Mouse (Mus musculus): Measurements from ENCODE around the gene Arid5b. TPM values are rescaled to one million over a fixed set of nuclear protein-coding genes. Genes with fewer than 3 reads are reported as not detected.

Arid5b gene
- polyA plus RNA-seq, 1 experiment from 2014 or later = 27.5 TPM

GRCm38 (mm10) chr10:68138123-68138522, 140.4 kb downstream of the Arid5b start:
- Histone ChIP-seq H3K4me3 (ENCODE audit: low read depth, low read length) (no peak overlapping the region), H3K9me3 (replicated peaks; ENCODE audit: control insufficient read depth, low read length) (no peaks in the 10 kb centered on the region), H3K9ac (replicated peaks; ENCODE audit: low read length) (no peak overlapping the region), H3K4me1 (ENCODE audit: control insufficient read depth, insufficient read depth, low read length) (no peaks in the 10 kb centered on the region), H3K36me3 (replicated peaks; ENCODE audit: control insufficient read depth, insufficient read depth, low read depth, low read length) (no peaks in the 10 kb centered on the region), H3K27me3 (ENCODE audit: control insufficient read depth, insufficient read depth, low read length) (no peaks in the 10 kb centered on the region), H3K4me2 (ENCODE audit: low read depth, low read length) (no peak overlapping the region), H3K27ac (replicated peaks; ENCODE audit: low read depth, low read length) (no peak overlapping the region)
- 86% methylated on average over 5 of the region's 5 CpGs for WGBS
- DNase-seq (ENCODE audit: low spot score) = no peak
- no peak for ATAC-seq (replicated peaks; ENCODE audit: insufficient number of reproducible peaks, low FRiP score, low TSS enrichment, low read depth)

- Histone ChIP-seq H3K9ac (replicated peaks; ENCODE audit: low read length) (no peak overlapping the region), H3K27ac (replicated peaks; ENCODE audit: low read depth, low read length) (no peak overlapping the region), H3K4me1 (ENCODE audit: control insufficient read depth, insufficient read depth, low read length) (no peaks in the 10 kb centered on the region), H3K9me3 (replicated peaks; ENCODE audit: control insufficient read depth, low read length) (no peaks in the 10 kb centered on the region), H3K27me3 (ENCODE audit: control insufficient read depth, insufficient read depth, low read length) (no peaks in the 10 kb centered on the region), H3K4me3 (ENCODE audit: low read depth, low read length) (no peak overlapping the region), H3K36me3 (replicated peaks; ENCODE audit: control insufficient read depth, insufficient read depth, low read depth, low read length) (no peaks in the 10 kb centered on the region), H3K4me2 (ENCODE audit: low read depth, low read length) (no peak overlapping the region)
- DNase-seq (ENCODE audit: low spot score) (peak; percentile 32), ATAC-seq (replicated peaks; ENCODE audit: insufficient number of reproducible peaks, low FRiP score, low TSS enrichment, low read depth) (peak; percentile 37; the same call in 1 of the 2 replicates)
- WGBS = 60% methylated on average over 11 of the region's 11 CpGs
These were observed 141.2 kb downstream of the Arid5b start for GRCm38 (mm10) chr10:68137151-68137833.

GRCm38 (mm10) chr10:68136480-68137083, 142.0 kb downstream of the Arid5b start:
- Histone ChIP-seq H3K4me3 (ENCODE audit: low read depth, low read length) (peak overlapping the region; percentile 5), H3K4me2 (ENCODE audit: low read depth, low read length) (peak overlapping the region; percentile 27), H3K36me3 (replicated peaks; ENCODE audit: control insufficient read depth, insufficient read depth, low read depth, low read length) (no peaks in the 10 kb centered on the region), H3K4me1 (ENCODE audit: control insufficient read depth, insufficient read depth, low read length) (no peaks in the 10 kb centered on the region), H3K27me3 (ENCODE audit: control insufficient read depth, insufficient read depth, low read length) (no peaks in the 10 kb centered on the region), H3K9ac (replicated peaks; ENCODE audit: low read length) (peak overlapping the region; percentile 1; the same call in 1 of the 2 replicates), H3K9me3 (replicated peaks; ENCODE audit: control insufficient read depth, low read length) (no peaks in the 10 kb centered on the region), H3K27ac (replicated peaks; ENCODE audit: low read depth, low read length) (no peak overlapping the region)
- under 1% methylated on average over 18 of the region's 18 CpGs for WGBS
- ATAC-seq (replicated peaks; ENCODE audit: insufficient number of reproducible peaks, low FRiP score, low TSS enrichment, low read depth) (peak; percentile 92), DNase-seq (ENCODE audit: low spot score) (peak; percentile 80)

- ATAC-seq (replicated peaks; ENCODE audit: insufficient number of reproducible peaks, low FRiP score, low TSS enrichment, low read depth) = no peak
- Histone ChIP-seq H3K9ac (replicated peaks; ENCODE audit: low read length) (peak overlapping the region; percentile 1; the same call in 1 of the 2 replicates), H3K9me3 (replicated peaks; ENCODE audit: control insufficient read depth, low read length) (no peaks in the 10 kb centered on the region), H3K36me3 (replicated peaks; ENCODE audit: control insufficient read depth, insufficient read depth, low read depth, low read length) (no peaks in the 10 kb centered on the region), H3K4me2 (ENCODE audit: low read depth, low read length) (peak overlapping the region; percentile 27), H3K27me3 (ENCODE audit: control insufficient read depth, insufficient read depth, low read length) (no peaks in the 10 kb centered on the region), H3K27ac (replicated peaks; ENCODE audit: low read depth, low read length) (no peak overlapping the region), H3K4me1 (ENCODE audit: control insufficient read depth, insufficient read depth, low read length) (no peaks in the 10 kb centered on the region), H3K4me3 (ENCODE audit: low read depth, low read length) (peak overlapping the region; percentile 5)
- DNase-seq (ENCODE audit: low spot score) = no peak
- under 1% methylated on average over 9 of the region's 9 CpGs for WGBS
These were observed 142.5 kb downstream of the Arid5b start for GRCm38 (mm10) chr10:68136051-68136450.

GRCm38 (mm10) chr10:68135416-68135815, 143.1 kb downstream of the Arid5b start:
- Histone ChIP-seq H3K36me3 (replicated peaks; ENCODE audit: control insufficient read depth, insufficient read depth, low read depth, low read length) (no peaks in the 10 kb centered on the region), H3K4me2 (ENCODE audit: low read depth, low read length) (no peak overlapping the region), H3K9me3 (replicated peaks; ENCODE audit: control insufficient read depth, low read length) (no peaks in the 10 kb centered on the region), H3K4me1 (ENCODE audit: control insufficient read depth, insufficient read depth, low read length) (no peaks in the 10 kb centered on the region), H3K9ac (replicated peaks; ENCODE audit: low read length) (no peak overlapping the region), H3K4me3 (ENCODE audit: low read depth, low read length) (no peak overlapping the region), H3K27me3 (ENCODE audit: control insufficient read depth, insufficient read depth, low read length) (no peaks in the 10 kb centered on the region), H3K27ac (replicated peaks; ENCODE audit: low read depth, low read length) (no peak overlapping the region)
- DNase-seq (ENCODE audit: low spot score) = no peak
- no peak for ATAC-seq (replicated peaks; ENCODE audit: insufficient number of reproducible peaks, low FRiP score, low TSS enrichment, low read depth)
- WGBS = 20% methylated on average over 4 of the region's 4 CpGs

- Histone ChIP-seq H3K9me3 (replicated peaks; ENCODE audit: control insufficient read depth, low read length) (no peaks in the 10 kb centered on the region), H3K36me3 (replicated peaks; ENCODE audit: control insufficient read depth, insufficient read depth, low read depth, low read length) (no peaks in the 10 kb centered on the region)
These were observed 144.0 kb downstream of the Arid5b start for GRCm38 (mm10) chr10:68134549-68134948.

GRCm38 (mm10) chr10:68134071-68134470, 144.5 kb downstream of the Arid5b start:
- ATAC-seq (replicated peaks; ENCODE audit: insufficient number of reproducible peaks, low FRiP score, low TSS enrichment, low read depth) (no peak), DNase-seq (ENCODE audit: low spot score) (no peak)
- Histone ChIP-seq H3K27ac (replicated peaks; ENCODE audit: low read depth, low read length) (no peak overlapping the region), H3K4me2 (ENCODE audit: low read depth, low read length) (no peak overlapping the region), H3K9ac (replicated peaks; ENCODE audit: low read length) (no peak overlapping the region), H3K27me3 (ENCODE audit: control insufficient read depth, insufficient read depth, low read length) (no peaks in the 10 kb centered on the region), H3K36me3 (replicated peaks; ENCODE audit: control insufficient read depth, insufficient read depth, low read depth, low read length) (no peaks in the 10 kb centered on the region), H3K4me1 (ENCODE audit: control insufficient read depth, insufficient read depth, low read length) (no peaks in the 10 kb centered on the region), H3K4me3 (ENCODE audit: low read depth, low read length) (no peak overlapping the region), H3K9me3 (replicated peaks; ENCODE audit: control insufficient read depth, low read length) (no peaks in the 10 kb centered on the region)
- 68% methylated on average over 5 of the region's 5 CpGs for WGBS

More at GRCm38 (mm10) chr10:68134549-68134948, 144.0 kb downstream of the Arid5b start:
- Histone ChIP-seq H3K4me1 (ENCODE audit: control insufficient read depth, insufficient read depth, low read length) (no peaks in the 10 kb centered on the region), H3K4me3 (ENCODE audit: low read depth, low read length) (no peak overlapping the region), H3K27ac (replicated peaks; ENCODE audit: low read depth, low read length) (no peak overlapping the region), H3K27me3 (ENCODE audit: control insufficient read depth, insufficient read depth, low read length) (no peaks in the 10 kb centered on the region), H3K4me2 (ENCODE audit: low read depth, low read length) (no peak overlapping the region), H3K9ac (replicated peaks; ENCODE audit: low read length) (no peak overlapping the region)
- DNase-seq (ENCODE audit: low spot score) (no peak), ATAC-seq (replicated peaks; ENCODE audit: insufficient number of reproducible peaks, low FRiP score, low TSS enrichment, low read depth) (no peak)
- WGBS = 78% methylated on average over 4 of the region's 4 CpGs

GRCm38 (mm10) chr10:68132636-68133035, 145.9 kb downstream of the Arid5b start:
- no peaks in the 10 kb centered on the region for H3K9me3 ChIP-seq (replicated peaks; ENCODE audit: control insufficient read depth, low read length)
- WGBS = 94% methylated on average over 9 of the region's 9 CpGs

More at GRCm38 (mm10) chr10:68132636-68133035, 145.9 kb downstream of the Arid5b start:
- Histone ChIP-seq H3K27me3 (ENCODE audit: control insufficient read depth, insufficient read depth, low read length) (no peaks in the 10 kb centered on the region), H3K27ac (replicated peaks; ENCODE audit: low read depth, low read length) (no peak overlapping the region), H3K4me2 (ENCODE audit: low read depth, low read length) (no peak overlapping the region), H3K36me3 (replicated peaks; ENCODE audit: control insufficient read depth, insufficient read depth, low read depth, low read length) (no peaks in the 10 kb centered on the region), H3K4me3 (ENCODE audit: low read depth, low read length) (no peak overlapping the region), H3K9ac (replicated peaks; ENCODE audit: low read length) (no peak overlapping the region), H3K4me1 (ENCODE audit: control insufficient read depth, insufficient read depth, low read length) (no peaks in the 10 kb centered on the region)
- DNase-seq (ENCODE audit: low spot score) = no peak
- no peak for ATAC-seq (replicated peaks; ENCODE audit: insufficient number of reproducible peaks, low FRiP score, low TSS enrichment, low read depth)

Measured in embryonic facial prominence, embryonic 11.5 days (tissue).